Mouse (Mus musculus): ENCODE measurements around the gene Tex33. TPM values are rescaled to one million over a fixed set of nuclear protein-coding genes. Genes with fewer than 3 reads are reported as not detected.
"Not testable (repeated sequence)": the region's sequence is repeated elsewhere in the genome, so short reads cannot be mapped to it uniquely, and the experiment has no call there.

Tex33 gene
- polyA plus RNA-seq, 1 experiment from 2014 or later, result not detected

DNA sequence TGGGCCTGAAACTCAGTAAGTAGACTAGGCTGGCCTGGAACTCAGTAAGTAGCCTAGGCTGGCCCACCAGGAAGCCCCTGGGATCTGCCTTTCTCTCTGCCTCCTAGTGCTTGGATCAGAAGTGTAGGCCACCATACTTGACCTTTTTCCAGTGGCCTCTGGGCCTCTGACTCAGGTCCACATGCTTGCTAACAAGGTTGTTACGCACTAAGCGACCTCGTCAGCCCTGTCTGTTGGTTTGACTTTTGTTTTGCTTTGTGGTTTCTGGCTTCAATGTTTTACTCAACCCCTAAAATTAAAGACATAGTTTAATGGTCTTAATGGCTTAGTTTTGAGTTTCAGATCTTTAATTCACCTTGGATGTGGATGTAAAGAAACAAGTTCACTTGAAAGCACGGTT lies 65.0 kb downstream of the Tex33 start:
- H3K27ac ChIP-seq (replicated peaks), result no peak overlapping the region
- 80% methylated on average over 4 of the region's 4 CpGs for WGBS
- no peak overlapping the region for H3K4me3 ChIP-seq
- ATAC-seq (replicated peaks), result no peak
- no peak overlapping the region for H3K4me2 ChIP-seq (replicated peaks)
- no peaks in the 10 kb centered on the region for H3K9me3 ChIP-seq
- no peaks in the 10 kb centered on the region for H3K27me3 ChIP-seq
- H3K36me3 ChIP-seq, result no peaks in the 10 kb centered on the region
- no peak overlapping the region for H3K9ac ChIP-seq (replicated peaks)
- H3K4me1 ChIP-seq, result no peaks in the 10 kb centered on the region

DNA sequence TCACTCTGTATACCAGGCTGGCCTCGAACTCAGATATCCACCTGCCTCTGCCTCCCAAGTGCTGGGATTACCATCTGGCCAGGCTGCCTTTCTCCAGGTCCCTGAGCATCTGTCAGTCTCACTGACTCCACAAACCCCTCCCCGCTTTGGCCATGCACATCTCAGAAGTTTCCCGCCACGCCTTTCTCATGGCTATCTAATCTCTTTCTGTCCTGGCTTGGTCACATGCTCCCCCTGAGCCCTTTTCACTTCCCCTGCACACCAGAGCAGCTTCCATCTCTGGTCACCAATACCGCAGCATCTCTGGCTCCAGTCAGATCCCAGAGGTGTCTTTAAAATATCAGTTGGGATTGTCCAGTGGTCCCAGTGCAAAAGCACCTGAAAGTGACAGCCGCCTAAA lies 65.7 kb downstream of the Tex33 start:
- ATAC-seq (replicated peaks); H3K4me3 ChIP-seq; H3K9me3 ChIP-seq; H3K4me1 ChIP-seq; H3K27ac ChIP-seq (replicated peaks); H3K27me3 ChIP-seq; H3K4me2 ChIP-seq (replicated peaks); H3K9ac ChIP-seq (replicated peaks); H3K36me3 ChIP-seq: not testable (repeated sequence)
- WGBS, result 86% methylated on average over 6 of the region's 6 CpGs

DNA sequence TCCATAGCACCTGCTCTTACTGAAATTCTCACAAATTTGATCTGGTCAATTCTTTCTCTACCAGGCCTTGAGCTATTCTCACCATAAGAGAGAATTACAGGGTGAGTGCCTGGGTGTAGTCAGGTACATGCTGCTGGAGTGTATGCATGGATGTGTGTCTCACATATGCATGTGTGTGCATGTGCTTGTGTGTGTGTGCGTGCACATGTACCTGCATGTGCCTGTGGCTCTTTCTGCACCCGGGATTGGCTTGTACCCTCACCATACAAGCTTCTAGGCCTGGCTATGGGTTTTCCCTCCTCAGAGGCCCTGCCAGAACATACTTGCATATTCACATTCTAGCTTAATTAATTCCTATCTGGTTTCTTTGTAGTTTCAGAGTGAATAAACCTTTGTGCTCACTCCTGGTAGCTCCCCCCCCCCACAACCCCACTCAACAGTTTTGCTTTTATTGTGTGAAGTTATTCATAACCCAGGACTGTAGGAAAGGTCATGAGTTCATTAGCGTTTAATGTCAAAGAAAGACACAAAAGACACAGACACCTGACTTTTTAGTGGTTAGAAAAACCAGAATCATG lies 67.1 kb downstream of the Tex33 start:
- Histone ChIP-seq H3K27ac (replicated peaks) (no peak overlapping the region), H3K4me3 (no peak overlapping the region), H3K9ac (replicated peaks) (no peak overlapping the region), H3K4me1 (no peaks in the 10 kb centered on the region), H3K9me3 (no peaks in the 10 kb centered on the region), H3K27me3 (no peaks in the 10 kb centered on the region), H3K36me3 (no peaks in the 10 kb centered on the region), H3K4me2 (replicated peaks) (no peak overlapping the region)
- 57% methylated on average over 3 of the region's 3 CpGs for WGBS
- no peak for ATAC-seq (replicated peaks)

Small RNA genes lying within 50 kb of the gene (microRNA-seq; reads per million reads assigned to microRNA genes)
- gene Mir7676-2, result not detected

Other genes with a start within 250 kb of the Tex33 start
- gene Ift27, start 221.8 kb downstream of the Tex33 start, polyA plus RNA-seq (2015; fragmentation: Nextera tagmentation; extraction: Ambion mirVana), result 118 and 120 TPM in 2 replicates
- not detected in 2 replicates for gene Pvalb, start 189.5 kb downstream of the Tex33 start, polyA plus RNA-seq (2015; fragmentation: Nextera tagmentation; extraction: Ambion mirVana)
- 0.87 and 1.1 TPM in 2 replicates for gene Ncf4, start 151.1 kb downstream of the Tex33 start, polyA plus RNA-seq (2015; fragmentation: Nextera tagmentation; extraction: Ambion mirVana)
- gene Csf2rb2, start 90.2 kb downstream of the Tex33 start, polyA plus RNA-seq (2015; fragmentation: Nextera tagmentation; extraction: Ambion mirVana), result 0.08 and 0.15 TPM in 2 replicates
- 0.32 and 0.75 TPM in 2 replicates for gene Csf2rb, start 70.2 kb downstream of the Tex33 start, polyA plus RNA-seq (2015; fragmentation: Nextera tagmentation; extraction: Ambion mirVana)
- 23.7 and 24.6 TPM in 2 replicates for gene Tst, start 10.0 kb upstream of the Tex33 start, polyA plus RNA-seq (2015; fragmentation: Nextera tagmentation; extraction: Ambion mirVana)
- 4.1 and 5.3 TPM in 2 replicates for gene Mpst, start 10.5 kb upstream of the Tex33 start, polyA plus RNA-seq (2015; fragmentation: Nextera tagmentation; extraction: Ambion mirVana)
- 123 and 132 TPM in 2 replicates for gene Kctd17, start 32.7 kb upstream of the Tex33 start, polyA plus RNA-seq (2015; fragmentation: Nextera tagmentation; extraction: Ambion mirVana)
- 0.11 and 0.34 TPM in 2 replicates for gene Tmprss6, start 72.7 kb upstream of the Tex33 start, polyA plus RNA-seq (2015; fragmentation: Nextera tagmentation; extraction: Ambion mirVana)
- gene Il2rb, start 99.4 kb upstream of the Tex33 start, polyA plus RNA-seq (2015; fragmentation: Nextera tagmentation; extraction: Ambion mirVana), result not detected in 2 replicates
- gene C1qtnf6, start 135.5 kb upstream of the Tex33 start, polyA plus RNA-seq (2015; fragmentation: Nextera tagmentation; extraction: Ambion mirVana), result 4.2 and 4.9 TPM in 2 replicates
- gene Sstr3, start 148.8 kb upstream of the Tex33 start, polyA plus RNA-seq (2015; fragmentation: Nextera tagmentation; extraction: Ambion mirVana), result 1.0 and 1.4 TPM in 2 replicates
- 3.1 and 7.5 TPM in 2 replicates for gene Rac2, start 176.9 kb upstream of the Tex33 start, polyA plus RNA-seq (2015; fragmentation: Nextera tagmentation; extraction: Ambion mirVana)
- gene Cyth4, start 201.1 kb upstream of the Tex33 start, polyA plus RNA-seq (2015; fragmentation: Nextera tagmentation; extraction: Ambion mirVana), result 4.1 and 5.3 TPM in 2 replicates